Mouse (Mus musculus): ENCODE results near the gene Gm49333. TPM values are rescaled to one million over a fixed set of nuclear protein-coding genes. Genes with fewer than 3 reads are reported as not detected.
A peak's percentile ranks its signal among the peaks of the same experiment; 100 is the strongest.

The Gm49333 gene
- total RNA-seq (2022), result not detected

DNA sequence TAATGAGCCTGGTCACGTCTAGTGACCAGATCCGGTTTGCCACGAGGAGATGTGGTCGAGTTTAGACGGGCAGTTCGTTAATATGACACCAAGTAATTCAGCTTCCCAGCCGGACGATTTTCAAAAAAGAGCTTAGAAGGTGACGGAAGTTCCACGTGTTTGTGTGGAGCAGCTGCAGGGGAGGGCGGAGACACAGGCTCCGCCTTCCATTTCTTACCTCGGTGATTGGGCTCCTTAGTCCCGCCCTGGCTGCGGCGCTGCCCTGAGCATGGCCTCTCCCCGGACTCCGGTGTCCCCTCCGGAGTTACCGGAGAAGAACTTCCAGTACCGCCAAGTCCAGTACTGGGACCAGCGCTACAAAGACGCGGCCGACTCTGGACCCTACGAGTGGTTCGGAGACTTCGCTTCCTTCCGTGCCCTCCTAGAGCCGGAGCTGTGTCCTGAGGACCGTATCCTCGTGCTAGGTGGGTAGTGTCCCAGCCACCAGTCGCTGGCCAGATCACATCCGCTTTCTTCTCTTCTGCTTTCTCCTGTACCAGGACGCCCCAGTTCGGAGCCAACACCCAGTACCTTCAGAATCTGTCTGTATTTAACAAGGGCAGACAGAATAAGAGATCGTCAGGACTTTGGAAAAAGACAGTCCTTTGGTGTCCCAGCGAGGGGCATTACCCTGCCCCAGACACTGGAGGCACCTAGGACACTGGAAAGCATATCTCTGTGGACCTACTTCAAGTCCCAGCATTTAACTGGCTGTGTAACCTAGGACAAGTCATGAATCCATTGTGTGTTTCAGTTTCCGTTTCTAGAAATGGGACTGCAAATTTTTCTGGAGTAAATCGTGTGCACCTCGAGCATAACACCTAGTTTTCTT is at the start of gene Gm49333, which contains the start of the genes Eef1akmt4 and Alg3:
Gene Gm49333, plus strand, starts transcription at position 254 of the 871 bp plus-strand sequence.
Gene Eef1akmt4, plus strand, starts transcription at position 237 of the 871 bp plus-strand sequence.
Gene Alg3, minus strand, starts transcription at position 379 of the 871 bp plus-strand sequence.
- peak; percentile 88 for DNase-seq (ENCODE audit: low spot score)

GRCm38 (mm10) chr16:20565075-20565474 is 46.3 kb upstream of the Gm49333 start:
- no peak for DNase-seq (ENCODE audit: low spot score)

- no peak for DNase-seq (ENCODE audit: low spot score)
Observed at GRCm38 (mm10) chr16:20589366-20589938, 22.0 kb upstream of the Gm49333 start, which contains the start of gene Vwa5b2. Gene Vwa5b2 (plus strand): TSS chr16:20589471.

DNA sequence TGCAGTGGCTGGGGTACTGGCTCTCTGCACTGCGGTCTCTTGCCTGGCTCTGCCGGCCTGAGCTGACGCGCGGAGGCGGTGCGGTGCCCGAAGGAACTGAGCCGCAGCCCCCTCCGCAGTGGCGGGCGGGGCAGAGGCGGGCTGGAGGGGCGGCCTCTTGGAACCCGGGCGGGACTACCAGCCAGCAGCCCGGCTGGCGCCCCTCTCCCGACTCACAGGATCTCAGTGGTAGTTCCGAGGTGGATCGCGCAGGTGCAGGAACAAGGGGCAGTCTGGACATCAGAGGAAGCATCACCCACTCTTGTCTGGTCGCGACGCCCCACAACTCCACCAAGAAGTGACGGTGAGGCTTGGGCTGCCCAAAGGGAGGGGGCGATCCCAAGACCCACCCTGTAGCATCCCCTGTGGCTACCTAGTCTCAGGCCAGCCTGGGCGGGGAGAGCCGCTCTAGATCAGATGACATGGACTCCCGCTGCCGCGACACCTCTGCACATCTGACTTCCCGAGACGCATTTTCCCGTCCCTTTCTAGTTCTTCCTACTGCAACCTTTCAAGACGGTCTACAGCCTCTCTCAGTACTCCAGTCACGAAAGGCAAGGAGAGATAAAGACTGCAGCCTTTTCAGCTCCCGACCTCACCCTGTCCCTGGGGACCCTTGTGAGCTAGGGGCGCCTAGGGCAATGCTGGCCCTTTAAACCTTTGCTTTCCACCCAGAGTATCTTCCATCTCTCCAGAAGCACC is 21.3 kb upstream of the Gm49333 start:
- no peak for DNase-seq (ENCODE audit: low spot score)

DNA sequence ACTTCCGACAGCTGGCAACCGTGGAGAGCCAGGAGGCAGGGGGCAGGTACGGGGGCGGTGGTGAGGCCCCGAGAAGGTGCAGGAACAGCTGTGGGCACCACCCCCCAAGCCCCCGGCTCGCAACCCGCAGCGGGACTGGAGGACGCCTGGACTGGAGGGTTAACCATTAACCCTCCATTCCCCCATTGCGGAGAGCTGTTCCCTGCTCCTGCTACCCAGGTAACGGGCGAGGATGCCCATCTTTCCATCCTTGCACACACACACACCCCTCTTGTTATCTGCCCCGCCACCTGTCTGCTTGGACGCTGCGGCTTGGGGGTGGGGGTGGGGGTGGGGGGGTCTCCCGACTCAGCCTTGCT is 20.8 kb upstream of the Gm49333 start:
- DNase-seq (ENCODE audit: low spot score), result no peak

GRCm38 (mm10) chr16:20591076-20591705 is 20.2 kb upstream of the Gm49333 start:
- no peak for DNase-seq (ENCODE audit: low spot score)

DNA sequence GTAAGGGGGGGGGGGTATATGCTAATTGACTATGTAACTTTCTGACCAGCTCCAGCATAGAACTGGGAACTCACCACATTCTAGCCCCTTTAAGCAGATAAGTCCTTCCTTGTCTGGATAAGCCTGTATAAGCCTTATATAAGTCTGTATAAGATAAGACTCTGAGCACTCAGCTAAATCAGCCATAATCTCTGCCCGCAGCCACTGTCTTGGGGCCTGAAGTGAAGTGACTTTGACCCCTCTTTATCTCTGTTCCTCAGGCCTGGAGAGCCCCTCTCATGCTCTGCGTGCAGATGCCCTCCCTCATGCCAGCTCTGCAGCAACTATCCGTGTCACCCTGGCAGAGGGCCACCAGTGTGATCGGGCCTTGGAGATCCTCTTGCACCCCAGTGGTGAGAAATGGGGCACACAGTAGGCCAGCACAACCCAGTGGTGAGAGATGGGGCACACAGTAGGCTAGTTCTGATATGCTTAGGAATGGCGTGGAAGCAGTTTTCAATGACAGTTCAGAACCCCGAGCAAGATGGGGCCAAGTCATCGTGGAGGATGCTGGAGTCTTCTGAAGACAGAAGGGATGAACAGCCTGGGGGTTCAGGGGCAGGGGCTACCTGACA is 16.2 kb upstream of the Gm49333 start:
- no peak for DNase-seq (ENCODE audit: low spot score)

GRCm38 (mm10) chr16:20595737-20596136 is 15.7 kb upstream of the Gm49333 start:
- no peak for DNase-seq (ENCODE audit: low spot score)

DNA sequence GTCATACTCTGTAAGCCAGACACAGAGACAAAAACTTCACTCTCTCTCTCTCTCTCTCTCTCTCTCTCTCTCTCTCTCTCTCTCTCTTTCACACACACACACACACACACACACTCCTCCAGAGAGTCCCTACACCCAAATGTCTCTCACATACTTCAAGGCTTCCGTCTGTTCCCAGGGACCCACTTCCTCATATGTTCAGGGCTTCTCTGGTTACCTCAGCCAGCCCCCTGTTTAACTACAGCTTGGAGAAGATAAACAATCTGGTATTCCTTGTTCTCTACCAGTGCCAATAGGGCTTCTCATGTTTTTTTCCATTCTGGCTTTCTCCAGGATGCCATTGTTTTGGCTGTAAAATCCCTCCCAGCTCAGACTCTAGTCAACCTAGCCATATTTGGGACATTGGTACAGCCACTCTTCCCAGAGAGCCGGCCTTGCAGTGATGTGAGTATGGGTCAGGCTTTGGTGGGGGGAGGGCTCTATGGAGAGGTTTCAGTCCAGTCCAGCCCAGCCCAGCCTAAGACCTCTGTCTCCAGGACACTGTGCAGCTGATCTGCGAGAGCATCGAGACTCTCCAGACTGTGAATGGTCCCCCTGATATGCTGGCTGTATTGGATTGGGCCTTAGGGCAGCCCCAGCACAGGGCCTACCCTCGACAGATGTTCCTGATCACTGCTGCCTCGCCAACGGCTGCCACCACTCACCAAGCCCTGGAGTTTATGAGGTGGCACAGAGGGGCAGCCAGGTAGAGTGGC is 14.5 kb upstream of the Gm49333 start:
- DNase-seq (ENCODE audit: low spot score), result no peak

GRCm38 (mm10) chr16:20600511-20600910 is 10.9 kb upstream of the Gm49333 start:
- no peak for DNase-seq (ENCODE audit: low spot score)

DNA sequence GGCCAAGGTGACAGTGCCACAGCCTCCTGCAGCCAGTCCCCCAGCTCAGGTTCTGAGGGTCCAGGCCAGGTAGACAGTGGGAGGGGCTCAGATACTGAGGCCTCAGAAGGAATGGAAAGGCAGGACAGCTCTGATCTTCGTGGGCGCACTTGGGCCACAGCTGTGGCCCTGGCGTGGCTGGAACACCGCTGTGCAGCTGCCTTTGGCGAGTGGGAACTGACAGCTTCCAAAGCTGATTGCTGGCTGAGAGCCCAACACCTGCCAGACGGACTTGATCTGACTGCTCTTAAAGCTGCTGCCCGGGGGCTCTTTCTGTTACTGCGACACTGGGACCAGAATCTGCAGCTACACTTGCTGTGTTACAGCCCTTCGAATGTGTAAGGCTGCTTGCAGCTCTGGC is 6.7 kb upstream of the Gm49333 start:
- DNase-seq (ENCODE audit: low spot score), result no peak

- peak; percentile 78 for DNase-seq (ENCODE audit: low spot score)
Observed at GRCm38 (mm10) chr16:20610501-20611356, 681 bp upstream of the Gm49333 start.

DNA sequence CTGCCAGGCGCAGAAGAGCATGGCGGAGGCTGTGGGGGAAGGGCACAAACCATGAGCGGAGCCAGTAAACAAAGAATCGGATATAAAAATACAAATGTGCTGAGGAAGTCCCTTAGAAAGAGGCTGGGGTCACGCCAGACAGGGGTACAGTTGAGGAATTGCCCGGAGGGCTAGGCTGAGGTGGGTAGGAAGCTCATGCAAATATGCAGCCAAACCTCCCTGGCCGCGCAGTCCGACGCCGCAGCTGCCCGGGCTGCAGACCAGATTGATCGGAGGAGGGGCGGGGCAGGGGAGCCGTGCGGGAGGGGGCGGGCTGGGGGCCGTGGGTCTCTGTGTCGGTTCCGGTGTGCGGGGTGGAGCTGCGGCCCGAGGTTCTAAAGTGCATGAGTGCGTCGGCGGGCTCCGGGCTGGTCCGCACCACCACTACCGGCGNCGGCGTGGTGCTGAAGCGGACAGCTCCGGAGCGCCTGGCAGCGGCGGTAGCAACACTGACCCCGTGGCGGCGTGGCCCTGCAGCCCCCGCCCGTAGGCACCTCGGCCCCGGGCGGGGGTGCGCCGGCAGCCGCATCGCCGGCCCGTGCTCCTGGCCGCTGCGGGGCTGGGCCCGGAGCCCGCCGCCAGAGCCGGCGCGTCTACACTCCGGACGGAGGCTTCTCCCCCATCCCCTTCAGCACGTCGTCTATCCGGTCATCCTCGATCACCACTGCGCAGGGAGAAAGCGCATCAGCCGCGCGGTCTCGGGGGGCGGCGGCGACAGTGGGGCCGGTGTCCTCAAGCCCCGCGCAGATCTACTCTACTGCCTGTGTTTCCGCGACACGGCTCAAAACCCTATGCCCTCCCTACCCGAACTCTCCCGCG is 8.4 kb downstream of the Gm49333 start:
- DNase-seq (ENCODE audit: low spot score), result no peak

DNA sequence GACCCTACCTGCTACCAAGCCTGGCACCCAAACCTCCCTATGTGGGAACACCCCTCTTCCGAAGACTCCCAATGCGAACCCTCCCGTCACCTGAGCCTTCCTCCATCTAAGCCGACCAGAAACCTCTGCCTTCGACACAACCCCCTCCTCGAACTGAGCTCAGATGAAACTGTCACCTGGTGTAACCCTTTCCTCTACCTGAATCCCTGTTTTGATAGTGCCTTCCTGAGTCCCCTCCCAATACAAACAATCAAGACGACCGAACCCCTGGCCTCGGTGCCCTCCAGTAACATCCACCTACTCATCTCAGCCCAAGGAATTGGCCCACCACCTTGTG is 9.0 kb downstream of the Gm49333 start:
- DNase-seq (ENCODE audit: low spot score), result no peak

DNA sequence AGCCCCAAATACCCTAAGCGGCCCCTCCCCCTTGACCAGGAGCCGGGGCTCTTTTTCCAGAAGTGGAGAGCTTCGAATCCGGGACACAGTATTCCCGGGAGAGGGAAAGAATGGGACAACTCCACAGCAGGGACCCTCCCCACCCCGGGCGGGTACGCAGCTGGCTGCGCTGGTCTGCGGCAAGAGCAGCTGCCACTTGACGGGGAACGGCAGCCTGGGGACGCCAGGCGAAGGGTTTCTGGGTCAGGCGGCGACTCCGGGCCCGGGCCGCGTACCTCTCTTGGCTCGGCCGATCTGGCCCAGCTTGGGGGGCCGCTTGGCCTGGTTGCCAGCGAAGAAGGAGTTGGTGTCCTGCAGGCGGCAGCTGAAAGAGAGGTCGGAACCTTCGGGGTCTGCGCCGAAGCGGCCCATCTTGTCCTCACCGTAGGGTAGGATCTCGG is 9.4 kb downstream of the Gm49333 start:
- DNase-seq (ENCODE audit: low spot score), result no peak

DNA sequence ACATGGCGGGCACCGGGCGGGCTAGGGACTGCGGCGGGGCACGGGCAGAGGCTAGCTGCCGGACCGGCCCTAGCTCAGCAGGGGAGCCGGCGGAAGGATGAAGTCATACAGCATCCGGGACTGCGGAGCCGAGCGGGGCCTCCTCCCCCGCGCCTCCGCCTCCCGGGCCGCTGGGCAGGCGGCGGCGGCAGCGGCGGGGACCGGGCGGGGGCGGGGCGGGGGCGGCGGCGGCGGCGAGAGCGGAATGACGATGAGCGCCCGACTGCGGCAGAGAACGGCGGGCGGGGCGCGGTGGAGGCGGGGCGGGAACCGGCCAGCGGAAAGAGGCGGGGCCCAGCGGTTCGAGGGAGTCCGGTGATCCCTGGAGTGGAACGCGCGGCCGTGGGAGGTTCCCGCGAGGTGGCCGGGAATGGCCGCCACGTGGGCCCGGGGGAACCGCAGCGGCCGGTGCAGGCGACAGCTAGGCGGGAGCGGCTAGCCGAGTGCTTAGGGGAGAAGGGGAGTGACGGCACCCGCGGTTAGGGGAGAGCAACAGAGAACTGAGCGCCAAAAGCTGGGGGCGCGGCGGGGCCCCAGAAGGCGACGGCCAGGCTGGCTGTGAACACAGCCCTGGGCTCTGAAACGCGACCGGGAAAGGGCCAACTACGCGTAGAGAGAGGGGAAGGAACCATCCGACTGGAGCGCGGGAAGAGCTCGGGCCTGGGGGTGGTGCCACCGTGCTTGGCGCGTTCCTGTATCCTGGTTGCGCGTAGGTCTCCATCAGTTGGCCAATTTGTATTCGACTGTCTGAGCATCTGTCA is 10.0 kb downstream of the Gm49333 start, which contains the start of gene Camk2n2:
Gene Camk2n2, minus strand, starts transcription at position 97 of the 800 bp plus-strand sequence.
- peak; percentile 40 for DNase-seq (ENCODE audit: low spot score)

- peak; percentile 41 for DNase-seq (ENCODE audit: low spot score)
Observed at GRCm38 (mm10) chr16:20621991-20622685, 10.7 kb downstream of the Gm49333 start.
